Mouse (Mus musculus) retina, postnatal 7 days (tissue): ENCODE measurements around the gene Pak7.
"Not testable (repeated sequence)": the region's sequence is repeated elsewhere in the genome, so short reads cannot be mapped to it uniquely, and the experiment has no call there.

Experiments
- DNase-seq: peaks from one replicate; pipeline ENCODE4 v3.0.0-alpha.2; 2012; ENCODE audit warnings: low read depth, low spot score

Pak7 gene

DNA sequence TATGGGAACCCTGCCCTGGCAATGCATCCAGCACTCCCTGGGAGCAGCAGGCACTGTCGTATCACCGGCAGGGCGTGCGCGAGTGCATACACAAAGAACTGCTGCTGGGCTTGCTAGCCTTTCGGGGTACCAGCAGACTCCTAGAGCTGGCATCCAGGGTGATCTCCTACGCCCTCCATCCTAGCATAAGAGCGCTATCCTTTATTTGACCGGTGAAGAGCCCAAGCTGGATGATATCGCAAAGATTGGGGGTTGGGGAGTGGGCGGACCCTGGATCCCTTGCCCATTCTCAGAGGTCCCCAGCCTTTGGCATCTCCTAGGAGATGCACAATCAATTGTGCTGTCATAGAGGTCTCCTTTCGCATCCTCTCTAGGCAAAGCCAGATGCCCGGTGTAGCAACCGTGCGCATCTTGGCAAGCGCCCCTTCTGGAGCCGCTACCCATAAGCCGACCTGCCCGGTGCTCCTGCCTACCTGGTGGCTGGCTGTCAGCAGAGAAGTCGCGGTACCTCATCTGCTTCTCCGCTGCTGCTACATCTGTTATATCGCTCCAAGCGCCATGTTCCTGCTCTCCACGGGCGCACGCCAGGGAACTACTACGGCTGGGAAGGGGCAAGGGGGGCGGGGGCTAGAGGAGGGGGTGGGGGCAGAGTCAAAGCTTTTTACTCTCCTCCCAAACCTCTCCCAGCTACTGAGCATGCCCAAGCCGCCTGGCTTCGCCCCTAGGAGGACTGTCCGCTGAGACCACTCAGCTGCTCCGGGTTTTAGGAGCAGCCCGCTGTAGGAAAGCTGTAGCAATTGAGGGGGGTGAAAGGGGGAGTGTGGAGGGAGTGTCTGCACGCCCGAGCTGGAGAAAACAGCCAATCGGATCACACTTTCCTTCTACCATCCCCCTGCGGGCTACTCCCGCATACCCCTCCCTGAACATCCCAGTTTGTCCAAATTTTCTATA lies at the start of gene Pak7:
Pak7 (minus strand) TSS at position 787 of the 951 bp plus-strand sequence.
- DNase-seq, result peak; percentile 71

GRCm38 (mm10) chr2:136425561-136425960 lies 37.8 kb upstream of the Pak7 start:
- no peak for DNase-seq

DNA sequence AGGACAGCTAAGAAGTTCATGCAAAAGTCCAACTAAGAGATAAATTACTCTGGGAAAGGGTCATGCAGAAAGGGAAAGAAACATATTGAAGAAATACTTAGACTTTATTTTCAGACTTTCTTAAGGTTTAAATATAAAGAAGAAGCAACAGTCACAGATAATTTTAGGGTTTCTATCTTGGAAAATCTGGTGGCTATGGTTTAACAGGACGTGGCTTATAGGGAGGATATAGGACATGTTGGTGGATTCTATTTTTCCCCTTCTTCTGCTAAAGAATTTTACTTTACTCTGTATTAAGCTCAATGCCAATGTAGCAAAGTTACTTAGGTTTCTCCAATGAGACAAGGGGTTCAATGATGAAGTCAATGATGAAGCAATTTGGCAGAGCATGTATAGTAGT lies 31.8 kb upstream of the Pak7 start:
- DNase-seq, result no peak

- DNase-seq, result no peak
These were observed 28.6 kb upstream of the Pak7 start for GRCm38 (mm10) chr2:136416381-136416780.

DNA sequence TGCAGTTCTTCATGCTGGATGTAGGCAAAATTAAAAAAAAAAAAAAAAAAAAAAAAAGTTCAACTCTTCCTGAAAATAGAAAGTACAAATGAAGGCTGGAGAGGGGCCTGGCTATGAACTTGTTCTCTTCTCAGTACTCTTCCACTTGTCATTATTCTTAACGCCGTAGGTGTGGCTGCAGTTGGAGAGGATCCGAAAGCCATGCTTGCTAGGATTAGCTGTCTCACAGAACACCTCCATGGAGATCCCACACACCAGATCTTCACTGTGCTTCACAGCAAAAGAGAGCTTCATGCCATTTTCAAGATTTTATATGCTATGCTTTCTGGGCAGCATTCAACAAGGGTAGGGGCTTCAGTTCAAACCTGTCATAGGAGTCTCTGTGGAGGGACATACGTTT lies 14.8 kb upstream of the Pak7 start:
- DNase-seq, result no peak

DNA sequence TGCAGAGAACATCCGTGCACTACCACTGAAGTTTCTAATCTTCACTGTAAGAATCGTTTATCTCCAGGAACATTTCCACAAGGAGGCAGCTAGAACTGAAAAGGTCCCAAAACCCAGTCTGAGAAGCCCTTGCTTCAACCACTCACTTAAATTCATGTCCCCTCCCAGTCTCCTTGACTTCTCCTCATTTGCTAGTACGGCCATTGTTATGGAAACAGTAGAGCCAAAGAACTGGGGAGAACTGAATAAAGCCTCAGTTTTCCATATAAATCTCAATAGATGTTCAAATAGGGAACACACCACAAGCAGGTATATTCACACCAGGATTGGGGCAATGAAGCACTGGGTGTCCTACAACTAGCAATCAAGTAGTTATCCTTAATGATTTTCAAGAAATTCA lies 12.4 kb downstream of the Pak7 start:
- DNase-seq, result no peak

GRCm38 (mm10) chr2:136372361-136372760 lies 15.4 kb downstream of the Pak7 start:
- DNase-seq, result no peak

- DNase-seq, result no peak
These were observed 36.2 kb downstream of the Pak7 start for GRCm38 (mm10) chr2:136351393-136352096.

DNA sequence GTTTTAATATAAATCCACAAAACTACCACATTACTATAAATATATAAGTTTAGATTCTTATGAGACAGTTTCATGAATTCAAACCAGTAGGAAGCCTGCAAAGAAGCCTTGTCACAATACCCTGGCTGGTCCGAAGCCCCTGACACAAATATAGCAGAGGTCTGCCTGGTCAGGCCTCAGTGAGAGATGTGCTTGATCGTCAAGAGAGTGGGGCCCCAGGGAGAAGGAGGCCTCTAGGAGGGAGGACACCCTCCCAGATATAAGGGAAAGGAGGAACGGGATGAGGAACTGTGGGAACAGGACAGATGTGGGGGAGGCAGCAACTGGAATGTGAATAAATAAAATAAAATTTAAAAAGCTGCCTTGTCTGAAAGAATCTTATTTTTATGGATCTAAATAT lies 37.3 kb downstream of the Pak7 start:
- DNase-seq, result no peak

DNA sequence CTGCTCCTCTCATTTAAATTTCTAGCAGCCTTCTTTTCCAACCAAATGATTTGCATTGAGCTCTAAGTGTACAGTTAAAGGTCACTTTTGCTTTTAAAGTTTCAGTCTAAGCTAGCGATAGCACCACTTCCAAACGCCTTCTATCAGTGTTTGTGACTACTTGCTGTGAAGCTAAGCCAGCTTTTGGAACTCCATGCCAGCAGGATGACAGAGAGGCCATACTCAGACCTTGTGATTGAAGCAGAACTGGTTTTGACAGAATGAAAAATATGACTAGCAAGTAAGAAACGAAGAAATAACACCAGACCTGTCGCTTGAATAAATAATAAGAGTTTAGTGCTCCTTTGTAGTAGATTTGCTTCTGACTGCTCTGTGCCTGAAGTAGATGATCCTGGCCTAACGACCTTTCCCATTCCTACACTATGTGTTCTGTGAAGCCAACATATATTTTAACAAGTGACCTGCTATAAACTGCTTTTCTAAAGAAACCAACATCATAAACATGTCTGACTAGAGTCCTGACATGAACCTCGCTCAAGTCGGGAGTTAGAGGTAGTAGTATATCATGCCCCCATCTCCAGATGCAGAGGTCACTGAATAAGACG lies 38.0 kb downstream of the Pak7 start:
- DNase-seq, result no peak

GRCm38 (mm10) chr2:136344240-136344780 lies 43.5 kb downstream of the Pak7 start:
- DNase-seq, result not testable (repeated sequence)

- no peak for DNase-seq
These were observed 57.8 kb downstream of the Pak7 start for GRCm38 (mm10) chr2:136329974-136330373.

DNA sequence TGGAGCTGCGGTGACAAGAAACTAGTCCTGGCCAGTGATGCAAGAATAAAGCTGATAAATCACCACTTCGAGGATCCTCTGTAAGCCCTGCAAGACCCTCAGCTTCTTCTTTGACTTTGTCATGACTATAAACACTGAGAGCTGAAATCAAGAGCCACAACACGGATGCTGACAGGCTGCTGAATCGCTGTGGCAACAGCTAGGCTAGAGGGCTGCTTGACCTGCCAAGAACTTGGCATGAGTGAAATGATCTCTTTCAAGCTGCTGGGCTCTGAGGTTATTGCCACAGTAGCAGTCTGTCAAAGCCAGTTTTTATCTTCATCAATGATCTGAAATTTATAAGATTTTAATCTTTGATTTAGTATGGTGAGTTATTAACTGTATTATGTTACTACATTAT lies 62.1 kb downstream of the Pak7 start:
- no peak for DNase-seq

DNA sequence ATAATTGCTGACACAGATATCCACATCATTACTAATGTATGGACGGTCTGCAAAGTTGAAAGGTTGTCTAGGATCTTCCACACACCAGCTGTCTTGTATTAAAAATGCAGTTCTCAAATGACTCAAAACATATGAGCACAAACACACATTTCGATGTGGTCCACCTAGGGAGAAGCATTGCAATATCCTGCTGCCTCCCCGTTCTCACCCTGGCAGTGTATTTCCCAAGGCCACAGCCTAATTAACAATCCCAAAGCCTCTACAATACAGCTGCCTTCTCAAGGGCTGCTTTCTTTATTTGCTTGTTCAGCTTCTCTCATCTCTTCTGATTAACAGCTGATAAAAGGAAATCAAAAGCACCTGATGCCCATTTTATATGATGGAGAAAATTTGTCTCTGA lies 78.5 kb downstream of the Pak7 start:
- no peak for DNase-seq

DNA sequence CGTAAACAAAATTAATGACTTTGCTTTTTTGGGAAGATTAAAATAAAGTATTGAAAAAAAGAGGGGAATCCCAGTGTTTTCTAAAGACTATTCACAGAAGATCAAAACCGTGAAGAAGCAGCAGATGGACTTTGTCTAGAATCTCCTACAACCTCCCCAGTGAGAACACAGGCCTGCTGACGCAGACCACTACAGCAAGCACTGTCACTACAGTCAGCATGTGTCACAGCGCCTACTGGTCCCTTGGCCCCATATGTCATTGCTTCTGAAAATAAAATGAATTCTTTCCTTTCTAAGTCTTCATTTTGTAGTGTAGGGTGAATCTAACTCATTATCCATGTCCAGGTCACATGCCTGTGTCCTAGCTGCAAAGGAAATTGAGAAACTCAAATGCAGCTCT lies 79.0 kb downstream of the Pak7 start:
- no peak for DNase-seq

GRCm38 (mm10) chr2:136302201-136302600 lies 85.6 kb downstream of the Pak7 start:
- no peak for DNase-seq

DNA sequence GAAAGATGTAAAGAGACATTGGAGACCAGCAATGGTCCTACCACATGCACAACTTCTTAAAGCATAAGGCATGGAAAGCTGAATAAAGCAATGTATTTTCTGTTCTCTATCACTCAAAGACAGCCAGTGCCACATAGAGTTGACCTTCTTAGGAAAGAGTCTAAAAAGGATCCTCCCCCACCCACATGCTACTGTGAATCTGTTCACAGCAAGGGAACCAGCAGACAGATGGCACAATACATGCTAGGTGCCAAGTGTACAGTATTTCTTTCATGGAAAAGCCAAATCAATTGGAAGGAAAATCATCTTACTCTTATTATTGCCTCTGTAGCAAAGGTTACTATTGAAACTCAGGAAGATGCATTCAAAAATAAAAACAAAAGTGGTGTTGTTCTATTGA lies 86.4 kb downstream of the Pak7 start:
- DNase-seq, result no peak

GRCm38 (mm10) chr2:136297371-136297770 lies 90.4 kb downstream of the Pak7 start:
- DNase-seq, result no peak

GRCm38 (mm10) chr2:136282043-136282442 lies 105.7 kb downstream of the Pak7 start:
- no peak for DNase-seq

- not testable (repeated sequence) for DNase-seq
These were observed 145.8 kb downstream of the Pak7 start for GRCm38 (mm10) chr2:136241960-136242359.

DNA sequence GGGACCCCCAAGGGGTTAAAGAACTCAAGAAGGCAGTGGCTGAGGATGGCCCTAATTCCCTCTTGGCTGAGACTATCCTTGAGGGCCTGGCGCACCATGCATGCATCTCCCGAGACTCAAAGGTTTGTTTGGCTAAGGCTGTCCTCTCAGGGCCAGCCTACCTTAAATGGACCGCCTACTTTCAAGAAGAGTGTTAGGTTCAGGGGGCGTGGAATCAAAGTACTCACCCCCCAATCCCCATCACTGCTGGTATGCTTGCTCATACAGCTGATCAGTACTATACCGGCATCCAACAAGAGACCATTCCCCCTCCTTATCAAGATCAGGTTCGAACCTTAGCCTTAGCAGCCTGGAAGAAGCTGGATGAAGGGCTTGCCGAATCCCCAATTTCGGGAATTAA lies 156.5 kb downstream of the Pak7 start:
- DNase-seq, result no peak

- DNase-seq, result no peak
These were observed 183.7 kb downstream of the Pak7 start for GRCm38 (mm10) chr2:136204034-136204433.
